Mouse (Mus musculus) heart, embryonic 11.5 days (tissue): ENCODE data around the gene Madcam1. TPM values are rescaled to one million over a fixed set of nuclear protein-coding genes. Genes with fewer than 3 reads are reported as not detected.

Experiments
- ATAC-seq: fragments of 200-750 bp; cut with Nextera tagmentation; replicated peaks from 2 replicates; pipeline ENCODE4 v1.8.0; 2017; ENCODE audit warnings: moderate library complexity; ENCODE audit not compliant: insufficient number of reproducible peaks, low FRiP score, low TSS enrichment
- H3K27ac ChIP-seq: fragments of 300-500 bp; sonication (generic); 2 replicates; pipeline ENCODE4 v1.5.1; 2014; ENCODE audit warnings: mild to moderate bottlenecking, low read depth, low read length
- H3K27me3 ChIP-seq: fragments of 300-500 bp; sonication (generic); 2 replicates; pipeline ENCODE4 v1.6.1; 2014; ENCODE audit warnings: mild to moderate bottlenecking, low read length, mixed read lengths; ENCODE audit not compliant: control insufficient read depth, insufficient read depth
- H3K36me3 ChIP-seq: fragments of 300-500 bp; sonication (generic); 2 replicates; pipeline ENCODE4 v1.6.1; 2014; ENCODE audit warnings: mild to moderate bottlenecking, low read length, moderate library complexity, mixed read lengths; ENCODE audit not compliant: control insufficient read depth, insufficient read depth
- H3K4me1 ChIP-seq: fragments of 300-500 bp; sonication (generic); 2 replicates; pipeline ENCODE4 v1.6.1; 2014; ENCODE audit warnings: low read length; ENCODE audit not compliant: control insufficient read depth, insufficient read depth
- H3K4me2 ChIP-seq: fragments of 300-500 bp; sonication (generic); 2 replicates; pipeline ENCODE4 v1.6.1; 2014; ENCODE audit warnings: mild to moderate bottlenecking, moderate library complexity
- H3K4me3 ChIP-seq: fragments of 300-500 bp; sonication (generic); 2 replicates; pipeline ENCODE4 v1.5.1; 2014; ENCODE audit warnings: low read depth, low read length
- H3K9ac ChIP-seq: fragments of 300-500 bp; sonication (generic); 2 replicates; pipeline ENCODE4 v1.6.1; 2014; ENCODE audit warnings: mild to moderate bottlenecking, low read depth, low read length, moderate library complexity
- H3K9me3 ChIP-seq: fragments of 300-500 bp; sonication (generic); replicated peaks from 2 replicates; pipeline ENCODE4 v1.6.1; 2016; ENCODE audit warnings: low read length; ENCODE audit not compliant: control insufficient read depth
- WGBS: fragments of 180-500 bp; shearing (Covaris S2); extraction: QIAGEN DNeasy Blood & Tissue Kit; methylation state at CpG from one replicate; pipeline ENCODE4 v1.1.7; 2014; ENCODE audit not compliant: insufficient replicate concordance; 5-methylcytosine and 5-hydroxymethylcytosine counted together
- polyA plus RNA-seq: library from polyadenylated mRNA; unstranded; fragments of >200 nt; fragmentation: Nextera tagmentation; extraction: Ambion mirVana; gene quantifications from 2 replicates; pipeline ENCODE4 v1.2.1, GENCODE M21; 2014

Gene Madcam1
- polyA plus RNA-seq, 1 experiment from 2014 or later = 1.5 TPM

DNA sequence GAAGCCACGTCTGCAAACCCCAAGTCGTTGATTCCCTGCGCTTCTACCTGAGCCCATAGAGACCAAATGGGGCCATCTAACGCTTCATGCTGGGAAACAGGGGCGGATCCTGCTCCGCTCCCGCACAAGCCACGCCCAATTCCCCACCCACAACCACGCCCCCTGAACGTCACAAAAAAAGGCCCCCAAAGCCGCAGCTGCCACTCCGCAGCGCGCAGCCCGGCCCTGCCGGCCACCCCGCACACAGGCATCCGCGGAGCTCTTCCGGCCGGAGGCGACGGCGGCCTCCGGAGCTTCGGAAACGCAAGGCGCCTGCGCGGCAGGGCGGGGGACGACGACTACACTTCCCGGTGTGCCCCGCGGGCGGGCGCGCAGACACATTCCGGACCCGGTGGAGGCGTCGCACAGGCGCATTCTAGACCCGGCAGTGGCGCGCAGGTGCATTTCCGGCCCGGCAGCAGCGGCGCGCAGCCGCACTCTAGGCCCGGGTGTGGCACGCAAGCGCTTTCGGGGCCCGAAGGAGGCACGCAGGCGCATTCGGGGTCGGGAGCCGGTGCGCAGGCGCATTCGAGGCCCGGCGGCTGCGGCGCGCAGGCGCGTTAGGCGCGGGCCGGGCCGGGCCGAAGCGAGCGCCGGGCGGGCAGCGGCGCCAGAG lies 17.4 kb downstream of the Madcam1 start, which contains the start of gene Cdc34:
Cdc34 (plus strand) TSS at position 605 of the 655 bp plus-strand sequence.
- peaks cover 22% of the 10 kb centered on the region for H3K36me3 ChIP-seq
- H3K27me3 ChIP-seq = no peaks in the 10 kb centered on the region
- WGBS = under 1% methylated on average over 75 of the region's 84 CpGs
- H3K4me3 ChIP-seq = peak within 1 kb of the TSS; percentile 58
- H3K4me2 ChIP-seq = peak within 1 kb of the TSS; percentile 98
- peak within 1 kb of the TSS; percentile 92 for H3K9ac ChIP-seq
- peaks cover 33% of the 10 kb centered on the region for H3K4me1 ChIP-seq
- peak within 1 kb of the TSS; percentile 81 for H3K27ac ChIP-seq
- H3K9me3 ChIP-seq = no peaks in the 10 kb centered on the region
- peak; percentile 88 for ATAC-seq

DNA sequence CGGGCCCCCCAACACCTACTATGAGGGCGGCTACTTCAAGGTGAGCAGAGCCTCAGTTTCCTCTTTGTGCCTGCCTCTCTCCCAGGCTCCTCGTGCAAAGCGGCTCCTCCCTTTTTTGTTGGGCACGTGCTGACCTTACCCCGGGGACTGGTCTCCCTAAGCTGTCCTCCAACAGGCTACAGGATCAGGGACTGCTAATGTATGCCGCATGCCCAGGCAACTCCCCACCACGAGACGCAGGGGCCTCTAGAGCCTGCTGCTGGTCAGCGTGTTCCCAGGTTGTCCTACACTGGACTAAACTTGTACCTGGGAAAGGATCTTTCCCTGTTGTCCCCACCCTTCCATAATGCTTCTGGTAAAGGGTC lies 18.2 kb downstream of the Madcam1 start:
- H3K9ac ChIP-seq = peak overlapping the region; percentile 92
- no peaks in the 10 kb centered on the region for H3K9me3 ChIP-seq
- H3K36me3 ChIP-seq = peaks cover 30% of the 10 kb centered on the region
- no peak for ATAC-seq
- H3K4me2 ChIP-seq = peak overlapping the region; percentile 98
- H3K4me1 ChIP-seq = peaks cover 37% of the 10 kb centered on the region
- no peaks in the 10 kb centered on the region for H3K27me3 ChIP-seq
- WGBS = 0% methylated on average over 10 of the region's 10 CpGs
- H3K27ac ChIP-seq = peak overlapping the region; percentile 81
- H3K4me3 ChIP-seq = peak overlapping the region; percentile 58

DNA sequence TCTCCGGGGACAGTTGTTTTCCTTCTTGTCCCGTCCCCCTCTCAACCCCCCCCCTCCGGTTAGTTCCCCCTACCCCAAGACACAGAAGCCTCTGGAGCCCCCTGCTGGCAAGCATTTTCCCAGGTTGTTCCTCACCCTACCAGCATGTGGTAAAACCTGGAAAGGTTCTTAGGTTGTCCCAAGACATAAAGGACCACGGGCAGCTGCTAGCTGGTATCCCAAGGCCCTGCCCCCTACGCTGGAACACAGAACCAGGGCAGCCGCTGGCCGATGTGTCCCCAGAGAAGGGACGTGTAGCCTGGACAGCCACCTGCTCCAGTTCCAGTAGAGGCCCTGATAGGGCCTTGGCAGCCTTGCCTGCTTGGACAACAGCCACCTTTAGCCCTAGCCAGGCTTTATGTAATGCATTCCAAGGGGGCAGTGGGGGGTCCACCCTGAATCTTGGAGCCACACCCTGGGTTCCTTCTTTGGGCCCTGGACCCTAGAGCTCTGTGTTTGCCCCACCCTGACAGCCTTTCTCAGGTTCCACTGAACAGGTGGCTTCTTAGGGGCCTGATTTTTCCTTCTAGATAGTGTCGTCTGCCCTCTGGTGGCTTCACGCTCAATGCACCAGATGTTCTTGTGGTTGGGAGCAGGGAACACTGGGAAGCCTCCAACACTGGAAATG lies 18.7 kb downstream of the Madcam1 start:
- Histone ChIP-seq H3K27me3 (no peaks in the 10 kb centered on the region), H3K36me3 (peaks cover 33% of the 10 kb centered on the region), H3K9me3 (no peaks in the 10 kb centered on the region), H3K9ac (peak overlapping the region; percentile 92), H3K4me1 (peaks cover 37% of the 10 kb centered on the region), H3K4me3 (peak overlapping the region; percentile 58), H3K27ac (peak overlapping the region; percentile 81), H3K4me2 (peak overlapping the region; percentile 98)
- 4% methylated on average over 10 of the region's 10 CpGs for WGBS
- no peak for ATAC-seq

GRCm38 (mm10) chr10:79683726-79684640 lies 19.6 kb downstream of the Madcam1 start:
- no peak for ATAC-seq
- H3K4me2 ChIP-seq = peak overlapping the region; percentile 98
- WGBS = 67% methylated on average over 6 of the region's 6 CpGs
- no peaks in the 10 kb centered on the region for H3K27me3 ChIP-seq
- peak overlapping the region; percentile 81 for H3K27ac ChIP-seq
- no peaks in the 10 kb centered on the region for H3K9me3 ChIP-seq
- peak overlapping the region; percentile 58 for H3K4me3 ChIP-seq
- H3K36me3 ChIP-seq = peaks cover 40% of the 10 kb centered on the region
- H3K9ac ChIP-seq = peak overlapping the region; percentile 92
- H3K4me1 ChIP-seq = peaks cover 37% of the 10 kb centered on the region

DNA sequence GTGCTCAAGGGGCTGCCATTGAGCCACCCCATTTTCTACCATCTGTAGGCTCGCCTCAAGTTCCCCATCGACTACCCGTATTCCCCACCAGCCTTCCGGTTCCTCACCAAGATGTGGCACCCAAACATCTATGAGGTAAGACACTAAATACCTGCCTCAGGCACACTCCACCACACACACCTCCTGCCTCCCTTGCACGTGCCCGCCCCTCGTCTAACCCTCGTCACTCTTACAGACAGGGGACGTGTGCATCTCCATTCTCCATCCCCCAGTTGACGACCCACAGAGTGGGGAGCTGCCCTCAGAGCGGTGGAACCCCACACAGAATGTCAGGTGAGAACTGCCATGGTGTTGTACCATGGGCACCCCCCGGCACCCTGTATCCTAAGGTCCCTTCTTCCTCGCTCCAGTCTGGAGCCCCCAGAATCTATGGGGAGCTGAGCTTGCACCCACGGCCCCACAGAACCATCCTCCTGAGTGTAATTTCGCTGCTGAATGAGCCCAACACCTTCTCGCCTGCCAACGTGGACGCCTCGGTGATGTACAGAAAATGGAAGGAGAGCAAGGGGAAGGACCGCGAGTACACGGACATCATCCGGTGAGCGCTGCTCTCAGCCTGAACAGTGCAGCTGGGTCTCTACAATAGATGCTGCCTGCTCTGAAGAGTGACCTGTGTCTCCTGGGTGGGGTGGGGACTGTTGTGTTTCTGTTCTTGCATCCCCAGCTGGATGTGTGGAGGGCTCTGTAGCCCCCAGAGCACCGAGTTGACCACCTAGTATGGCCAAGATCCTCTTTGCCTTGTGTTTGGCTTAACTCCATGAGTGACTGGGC lies 20.6 kb downstream of the Madcam1 start:
- no peak overlapping the region; the same call in 1 of the 2 replicates for H3K4me3 ChIP-seq
- peak overlapping the region; percentile 8; the same call in 1 of the 2 replicates for H3K4me2 ChIP-seq
- no peaks in the 10 kb centered on the region for H3K9me3 ChIP-seq
- H3K9ac ChIP-seq = peak overlapping the region; percentile 49; the same call in 1 of the 2 replicates
- no peak for ATAC-seq
- 93% methylated on average over 25 of the region's 25 CpGs for WGBS
- H3K27me3 ChIP-seq = no peaks in the 10 kb centered on the region
- H3K4me1 ChIP-seq = peaks cover 37% of the 10 kb centered on the region
- peak overlapping the region; percentile 68; the same call in 1 of the 2 replicates for H3K27ac ChIP-seq
- H3K36me3 ChIP-seq = peaks cover 44% of the 10 kb centered on the region

DNA sequence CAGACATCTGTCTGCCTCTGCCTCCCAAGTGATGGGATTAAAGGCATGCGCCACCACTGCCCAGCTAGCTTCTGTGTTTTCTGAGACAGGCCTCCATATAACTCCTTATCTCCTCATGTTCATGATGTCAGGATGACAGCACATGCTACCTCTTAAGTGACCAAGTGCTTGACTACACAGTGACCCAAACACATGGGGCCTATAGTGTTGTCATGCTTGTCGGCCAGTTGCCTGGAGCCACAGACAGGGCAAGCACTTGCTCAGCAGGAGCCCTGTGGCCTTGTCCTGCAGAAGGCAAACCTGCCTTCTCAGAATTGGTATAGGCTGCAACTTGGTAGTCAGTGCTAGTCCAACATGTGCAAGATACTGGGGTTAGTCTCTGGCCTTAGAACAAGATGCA lies 21.9 kb downstream of the Madcam1 start:
- ATAC-seq = no peak
- H3K9ac ChIP-seq = no peak overlapping the region
- H3K4me3 ChIP-seq = no peak overlapping the region
- peak overlapping the region; percentile 46 for H3K27ac ChIP-seq
- H3K4me2 ChIP-seq = peak overlapping the region; percentile 4; the same call in 1 of the 2 replicates
- H3K36me3 ChIP-seq = peaks cover 44% of the 10 kb centered on the region
- H3K27me3 ChIP-seq = no peaks in the 10 kb centered on the region
- WGBS = 74% methylated on average over 2 of the region's 2 CpGs
- peaks cover 32% of the 10 kb centered on the region for H3K4me1 ChIP-seq
- no peaks in the 10 kb centered on the region for H3K9me3 ChIP-seq

- Histone ChIP-seq H3K36me3 (peaks cover 44% of the 10 kb centered on the region), H3K27me3 (no peaks in the 10 kb centered on the region), H3K9ac (no peak overlapping the region), H3K9me3 (no peaks in the 10 kb centered on the region), H3K4me2 (peak overlapping the region; percentile 4; the same call in 1 of the 2 replicates), H3K4me1 (peaks cover 31% of the 10 kb centered on the region), H3K27ac (peak overlapping the region; percentile 46), H3K4me3 (no peak overlapping the region)
- ATAC-seq = no peak
- 78% methylated on average over 1 of the region's 1 CpGs for WGBS
These were observed 22.3 kb downstream of the Madcam1 start for GRCm38 (mm10) chr10:79686691-79687090.
